Mouse (Mus musculus) hindbrain, embryonic 12.5 days (tissue): ENCODE data around the gene Ubxn1. TPM values are rescaled to one million over a fixed set of nuclear protein-coding genes. Genes with fewer than 3 reads are reported as not detected.
"Not testable (repeated sequence)": the region's sequence is repeated elsewhere in the genome, so short reads cannot be mapped to it uniquely, and the experiment has no call there.

Source experiments
- ATAC-seq: fragments of 200-750 bp; cut with Nextera tagmentation; 2 replicates; pipeline ENCODE4 v1.8.0; 2017; ENCODE audit warnings: moderate TSS enrichment; ENCODE audit not compliant: low FRiP score
- H3K27ac ChIP-seq: fragments of 300-500 bp; sonication (generic); 2 replicates; pipeline ENCODE4 v1.5.1; 2016; ENCODE audit warnings: mild to moderate bottlenecking
- H3K27me3 ChIP-seq: fragments of 300-500 bp; sonication (generic); 2 replicates; pipeline ENCODE4 v1.6.1; 2016; ENCODE audit warnings: mild to moderate bottlenecking
- H3K36me3 ChIP-seq: fragments of 300-500 bp; sonication (generic); 2 replicates; pipeline ENCODE4 v1.6.1; 2016; ENCODE audit warnings: mild to moderate bottlenecking
- H3K4me1 ChIP-seq: fragments of 300-500 bp; sonication (generic); 2 replicates; pipeline ENCODE4 v1.6.1; 2016
- H3K4me2 ChIP-seq: fragments of 300-500 bp; sonication (generic); replicated peaks from 2 replicates; pipeline ENCODE4 v1.6.1; 2016; ENCODE audit warnings: mild to moderate bottlenecking
- H3K4me3 ChIP-seq: fragments of 300-500 bp; sonication (generic); 2 replicates; pipeline ENCODE4 v1.5.1; 2016; ENCODE audit warnings: mild to moderate bottlenecking
- H3K9ac ChIP-seq: fragments of 300-500 bp; sonication (generic); 2 replicates; pipeline ENCODE4 v1.6.1; 2016; ENCODE audit warnings: mild to moderate bottlenecking, moderate library complexity
- H3K9me3 ChIP-seq: fragments of 300-500 bp; sonication (generic); replicated peaks from 2 replicates; pipeline ENCODE4 v1.6.1; 2016; ENCODE audit warnings: mild to moderate bottlenecking
- WGBS: fragments of 180-500 bp; shearing (Covaris S2); methylation state at CpG from one replicate; pipeline ENCODE4 v1.1.7; 2016; 5-methylcytosine and 5-hydroxymethylcytosine counted together
- polyA plus RNA-seq: library from polyadenylated mRNA; unstranded; fragments of >200 nt; fragmentation: Nextera tagmentation; extraction: Ambion mirVana; gene quantifications from 2 replicates; pipeline ENCODE4 v1.2.1, GENCODE M21; 2016

Ubxn1 gene
- polyA plus RNA-seq, 1 experiment from 2014 or later, result 166 TPM

DNA sequence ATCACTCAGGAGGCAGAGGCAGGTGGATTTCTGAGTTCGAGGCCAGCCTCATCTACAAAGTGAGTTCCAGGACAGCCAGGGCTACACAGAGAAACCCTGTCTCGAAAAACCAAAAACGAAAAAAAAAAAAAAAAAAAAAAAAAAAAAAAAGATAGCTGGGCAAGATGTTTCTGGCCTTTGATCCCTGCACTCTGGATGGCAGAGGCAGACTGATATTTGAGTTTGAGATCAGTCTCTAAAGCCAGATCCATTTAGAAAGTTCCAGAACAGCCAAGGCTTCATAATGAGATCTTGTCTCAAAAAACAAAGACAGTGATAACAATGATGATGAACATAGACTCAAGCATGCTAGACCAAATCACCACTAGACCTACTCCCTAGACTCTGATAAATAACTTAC is 915 bp upstream of the Ubxn1 start:
- H3K27me3 ChIP-seq, H3K9me3 ChIP-seq, H3K27ac ChIP-seq, H3K4me3 ChIP-seq, H3K4me1 ChIP-seq, ATAC-seq, H3K9ac ChIP-seq: not testable (repeated sequence)
- WGBS, result 73% methylated on average over 3 of the region's 3 CpGs
- Histone ChIP-seq H3K4me2 (peak overlapping the region; percentile 83; the same call in 1 of the 2 replicates), H3K36me3 (peaks cover 23% of the 10 kb centered on the region)

DNA sequence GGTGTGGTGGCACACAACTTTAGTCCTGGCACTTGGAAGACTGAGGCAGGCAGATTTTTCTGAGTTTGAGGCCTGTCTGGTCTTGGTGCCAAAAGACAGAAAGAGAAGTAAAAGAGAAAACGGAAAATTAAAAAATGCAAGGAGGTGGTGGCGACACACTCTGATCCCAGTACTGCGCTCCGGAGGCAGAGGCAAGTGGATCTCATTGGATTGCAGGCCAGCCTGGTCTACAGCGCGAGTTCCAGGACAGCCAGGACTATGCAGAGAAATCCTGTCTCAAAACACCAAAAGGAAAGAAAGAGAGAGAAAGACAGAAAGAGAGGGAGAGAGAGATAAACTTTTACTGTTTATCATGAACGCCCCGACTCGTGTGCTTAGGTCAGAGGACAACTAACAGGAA is 458 bp upstream of the Ubxn1 start:
- peak; percentile 56 for ATAC-seq
- Histone ChIP-seq H3K9ac (peak overlapping the region; percentile 84), H3K9me3 (no peaks in the 10 kb centered on the region), H3K4me2 (peak overlapping the region; percentile 83), H3K4me1 (peaks cover 6% of the 10 kb centered on the region), H3K27ac (peak overlapping the region; percentile 74), H3K4me3 (peak overlapping the region; percentile 72), H3K27me3 (no peaks in the 10 kb centered on the region), H3K36me3 (peaks cover 28% of the 10 kb centered on the region)
- WGBS, result 66% methylated on average over 9 of the region's 9 CpGs

DNA sequence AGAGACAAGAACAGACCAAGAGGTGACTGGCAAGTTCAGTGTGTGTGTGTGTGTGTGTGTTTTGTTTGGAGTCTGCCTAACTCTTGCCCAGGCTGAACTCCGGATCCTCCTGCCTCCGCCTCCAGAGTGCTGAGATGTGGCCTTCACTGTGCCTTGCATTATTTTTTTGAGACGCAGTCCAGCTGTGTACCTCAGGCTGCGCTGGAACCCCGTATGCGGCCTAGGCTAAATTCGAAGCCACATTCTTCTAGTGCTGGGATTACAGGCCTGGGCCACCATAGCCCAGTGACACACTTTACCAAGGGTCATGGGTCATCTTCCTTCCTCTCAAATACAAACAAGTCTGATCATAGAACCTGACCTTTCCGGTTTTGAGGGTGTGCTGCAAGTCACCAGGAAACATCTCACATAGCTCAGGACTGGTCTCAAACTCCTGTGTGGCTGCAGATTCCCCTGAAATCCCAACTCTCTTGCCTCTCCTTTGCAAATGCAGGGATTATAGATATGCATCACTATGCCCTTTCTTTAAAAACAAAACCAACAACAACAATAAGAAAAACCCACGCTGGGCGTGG is 1.1 kb downstream of the Ubxn1 start:
- 77% methylated on average over 10 of the region's 10 CpGs for WGBS
- H3K36me3 ChIP-seq, result peaks cover 39% of the 10 kb centered on the region
- H3K4me2 ChIP-seq, result peak overlapping the region; percentile 83
- H3K27me3 ChIP-seq, result no peaks in the 10 kb centered on the region
- no peaks in the 10 kb centered on the region for H3K9me3 ChIP-seq
- no peak overlapping the region for H3K27ac ChIP-seq
- H3K4me3 ChIP-seq, result peak overlapping the region; percentile 72
- no peak for ATAC-seq
- H3K9ac ChIP-seq, result peak overlapping the region; percentile 84
- peaks cover 6% of the 10 kb centered on the region for H3K4me1 ChIP-seq

DNA sequence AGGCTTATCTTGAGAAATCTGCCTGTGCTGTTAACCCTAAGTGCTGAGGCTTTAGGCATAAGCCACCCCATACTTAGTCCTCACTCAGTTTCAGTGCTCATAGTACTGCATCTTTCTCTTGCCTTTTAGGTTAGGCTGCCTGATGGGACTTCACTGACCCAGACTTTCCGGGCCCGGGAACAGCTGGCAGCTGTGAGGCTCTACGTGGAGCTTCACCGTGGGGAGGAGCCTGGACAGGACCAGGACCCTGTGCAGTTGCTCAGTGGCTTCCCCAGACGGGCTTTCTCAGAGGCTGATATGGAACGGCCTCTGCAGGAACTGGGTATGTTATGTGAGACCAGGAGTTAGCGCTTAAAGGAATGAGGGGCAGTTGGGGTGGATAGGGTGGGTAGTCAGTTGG is 3.7 kb downstream of the Ubxn1 start:
- Histone ChIP-seq H3K4me3 (no peak overlapping the region), H3K9me3 (no peaks in the 10 kb centered on the region), H3K36me3 (peaks cover 39% of the 10 kb centered on the region), H3K27me3 (no peaks in the 10 kb centered on the region), H3K27ac (no peak overlapping the region), H3K4me1 (peaks cover 14% of the 10 kb centered on the region), H3K9ac (no peak overlapping the region), H3K4me2 (no peak overlapping the region)
- ATAC-seq, result no peak
- 94% methylated on average over 7 of the region's 7 CpGs for WGBS

DNA sequence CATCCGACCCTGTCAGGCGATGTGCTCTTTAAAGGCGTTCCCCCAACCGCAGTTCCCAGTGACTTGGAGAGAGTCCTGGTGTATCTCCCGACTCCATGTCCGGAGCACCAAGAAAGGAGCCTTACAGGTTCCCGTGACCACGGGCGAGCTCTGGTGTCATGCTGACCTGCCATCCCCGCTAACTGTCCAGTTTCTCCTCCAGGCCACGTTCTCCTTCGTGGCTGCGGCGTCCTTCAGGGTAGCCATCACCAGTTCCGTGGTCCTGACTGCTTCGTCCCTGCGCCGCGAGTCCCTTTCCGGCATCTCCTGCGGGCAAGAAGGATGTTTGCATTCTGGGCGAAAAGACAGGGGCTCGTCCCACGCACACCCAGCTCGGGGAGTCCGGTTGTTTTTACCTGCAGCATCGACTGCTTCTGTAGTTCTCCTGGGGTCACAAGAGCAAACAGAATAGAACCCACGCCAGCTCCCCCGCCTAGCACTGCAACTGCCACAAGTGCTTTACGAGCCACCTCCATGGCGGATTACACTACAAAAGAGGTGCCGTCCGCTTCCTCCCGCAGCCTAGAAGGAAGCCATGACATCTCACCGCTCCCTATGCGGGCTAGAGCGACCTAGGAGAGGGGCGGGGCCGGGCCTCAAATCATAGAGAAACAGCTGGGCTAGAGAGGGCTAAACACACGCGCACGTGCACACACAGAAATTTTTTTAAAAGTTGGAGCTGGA is 9.2 kb downstream of the Ubxn1 start, which contains the start of gene Uqcc3:
Uqcc3 (minus strand) TSS at position 613 of the 723 bp plus-strand sequence.
- Histone ChIP-seq H3K4me2 (peak within 1 kb of the TSS; percentile 69), H3K4me1 (peaks cover 9% of the 10 kb centered on the region), H3K9ac (peak within 1 kb of the TSS; percentile 82), H3K27me3 (no peaks in the 10 kb centered on the region), H3K36me3 (peaks cover 14% of the 10 kb centered on the region), H3K27ac (peak within 1 kb of the TSS; percentile 83), H3K9me3 (no peaks in the 10 kb centered on the region), H3K4me3 (peak within 1 kb of the TSS; percentile 70)
- ATAC-seq, result peak; percentile 97
- WGBS, result under 1% methylated on average over 42 of the region's 42 CpGs

DNA sequence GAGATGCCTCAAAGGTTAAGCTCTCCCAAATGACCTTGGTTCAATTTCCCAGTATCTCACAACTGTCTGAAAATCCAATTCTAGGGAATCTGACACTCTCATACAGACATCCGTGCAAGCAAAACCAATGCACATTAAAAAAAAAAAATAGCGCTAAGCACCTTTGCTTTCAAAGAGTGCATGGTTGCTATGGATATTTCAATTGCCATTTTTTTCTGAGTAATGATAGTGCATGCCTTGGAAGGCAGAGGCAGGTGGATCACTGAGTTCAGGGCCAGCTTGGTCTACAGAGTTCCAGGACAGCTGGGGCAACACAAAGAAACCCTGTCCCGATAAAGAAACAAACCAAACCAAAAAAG is 9.7 kb downstream of the Ubxn1 start:
- Histone ChIP-seq H3K4me3 (peak overlapping the region; percentile 70), H3K27ac (no peak overlapping the region), H3K27me3 (no peaks in the 10 kb centered on the region), H3K36me3 (peaks cover 9% of the 10 kb centered on the region), H3K9me3 (no peaks in the 10 kb centered on the region), H3K9ac (peak overlapping the region; percentile 82), H3K4me1 (peaks cover 9% of the 10 kb centered on the region), H3K4me2 (peak overlapping the region; percentile 69)
- 21% methylated on average over 3 of the region's 3 CpGs for WGBS
- ATAC-seq, result 0 out of 2 replicates have a peak, but pooled peaks have one; percentile 7

DNA sequence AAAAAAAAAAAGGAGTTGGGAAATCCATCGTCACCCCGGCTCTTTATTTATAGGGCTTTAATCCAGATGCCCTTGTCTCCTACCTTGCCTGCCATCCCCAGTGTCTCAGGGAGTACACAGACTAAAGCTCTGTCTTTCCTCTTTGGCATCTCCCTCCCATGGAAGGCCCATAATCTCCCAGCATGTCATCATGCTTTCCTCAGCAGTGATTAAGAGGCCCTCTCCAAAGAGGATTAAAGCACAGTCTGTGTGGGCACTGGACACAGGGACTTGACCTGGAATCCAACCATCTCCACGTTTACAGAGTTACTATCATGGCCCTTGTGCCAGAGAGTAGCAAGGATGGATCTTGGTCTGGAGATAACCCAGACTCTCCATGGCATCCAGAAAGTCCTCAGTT is 12.3 kb downstream of the Ubxn1 start, which contains the start of the genes Lbhd1 and Gm49403:
Lbhd1 (plus strand) TSS at position 117 of the 400 bp plus-strand sequence.
Gm49403 (plus strand) TSS at position 315 of the 400 bp plus-strand sequence.
- no peak within 1 kb of the TSS for H3K4me3 ChIP-seq
- no peak for ATAC-seq
- peaks cover 16% of the 10 kb centered on the region for H3K4me1 ChIP-seq
- no peaks in the 10 kb centered on the region for H3K27me3 ChIP-seq
- WGBS, result 82% methylated on average over 3 of the region's 3 CpGs
- no peaks in the 10 kb centered on the region for H3K36me3 ChIP-seq
- H3K27ac ChIP-seq, result no peak within 1 kb of the TSS
- H3K9me3 ChIP-seq, result no peaks in the 10 kb centered on the region
- no peak within 1 kb of the TSS for H3K9ac ChIP-seq
- no peak within 1 kb of the TSS for H3K4me2 ChIP-seq

DNA sequence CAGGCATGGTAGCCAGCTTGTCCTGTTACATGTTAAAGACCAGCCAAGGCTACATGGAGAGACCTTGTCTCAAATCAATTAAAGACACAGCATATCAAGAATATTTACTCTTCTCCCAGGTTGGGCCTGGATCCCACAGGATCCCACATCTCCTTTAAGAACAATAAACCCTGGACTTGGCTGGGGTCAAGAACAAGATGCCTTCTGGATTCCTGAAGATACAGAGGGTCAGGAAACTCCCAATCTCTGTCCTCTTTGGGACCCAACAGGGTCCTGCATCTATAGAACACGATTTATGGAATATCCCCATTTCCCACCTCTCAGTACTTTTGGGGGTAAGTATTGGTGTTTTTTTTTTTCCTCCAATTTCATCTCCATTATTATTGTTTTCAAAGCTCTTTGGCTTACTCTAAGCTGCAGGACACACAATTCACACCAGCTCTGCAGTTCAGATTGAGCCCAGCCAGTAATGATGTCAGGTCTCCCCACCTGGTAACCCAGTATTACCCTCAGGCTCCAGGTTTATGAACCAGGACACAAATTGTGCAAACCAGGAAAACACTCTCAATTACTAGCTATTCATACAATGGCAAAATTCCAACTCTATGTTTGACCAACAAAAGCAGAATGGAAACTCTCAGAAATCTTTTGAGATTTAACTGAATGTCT is 15.8 kb downstream of the Ubxn1 start:
- peaks cover 6% of the 10 kb centered on the region; the same call in 1 of the 2 replicates for H3K36me3 ChIP-seq
- H3K4me2 ChIP-seq, result no peak overlapping the region
- H3K27ac ChIP-seq, result no peak overlapping the region
- WGBS, result 48% methylated on average over 1 of the region's 1 CpGs
- no peaks in the 10 kb centered on the region for H3K27me3 ChIP-seq
- H3K4me3 ChIP-seq, result no peak overlapping the region
- no peak overlapping the region for H3K9ac ChIP-seq
- peaks cover 14% of the 10 kb centered on the region for H3K4me1 ChIP-seq
- ATAC-seq, result no peak
- no peaks in the 10 kb centered on the region for H3K9me3 ChIP-seq

DNA sequence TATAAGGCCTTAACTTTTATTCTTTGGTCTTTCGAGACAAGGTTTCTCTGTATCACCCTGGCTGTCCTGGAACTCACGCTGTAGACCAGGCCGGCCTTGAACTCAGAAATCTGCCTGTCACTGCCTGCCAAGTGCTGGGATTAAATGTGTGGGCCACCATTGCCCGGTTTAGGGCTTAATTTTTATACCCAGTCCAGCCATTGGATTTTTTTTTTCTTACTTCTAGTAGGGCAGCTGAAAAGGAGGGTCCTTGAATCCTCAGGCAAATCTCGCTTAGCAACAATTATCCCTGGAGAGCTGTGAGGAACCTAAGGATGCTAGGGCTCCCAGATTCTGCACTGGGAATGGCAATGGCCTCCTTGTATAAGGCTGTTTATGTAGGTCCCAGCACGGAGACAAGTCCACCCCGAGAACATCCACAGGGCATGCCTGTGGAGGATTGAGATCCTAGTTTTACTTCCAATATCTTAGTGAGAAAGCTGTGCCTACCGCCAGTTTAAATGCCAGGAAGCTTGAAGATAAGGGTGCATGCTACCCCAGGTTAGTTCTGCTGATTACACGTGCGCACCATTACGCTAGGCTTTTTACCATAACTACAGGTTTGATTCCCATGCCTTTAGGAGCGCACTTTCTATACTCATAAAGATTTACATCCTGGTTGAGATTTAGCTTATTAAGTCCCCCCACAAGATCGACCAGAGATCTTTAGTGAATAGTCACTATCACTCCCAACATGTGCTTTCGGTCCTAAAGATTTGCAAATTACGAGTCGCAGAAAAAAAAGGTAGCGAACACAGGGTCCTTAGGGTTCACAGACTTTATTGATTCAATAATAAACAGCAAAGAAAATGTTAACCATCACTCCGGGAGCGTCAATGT is 16.5 kb downstream of the Ubxn1 start:
- H3K9ac ChIP-seq, result peak overlapping the region; percentile 71
- no peaks in the 10 kb centered on the region for H3K9me3 ChIP-seq
- H3K4me2 ChIP-seq, result peak overlapping the region; percentile 72
- peaks cover 6% of the 10 kb centered on the region; the same call in 1 of the 2 replicates for H3K36me3 ChIP-seq
- H3K4me1 ChIP-seq, result peaks cover 17% of the 10 kb centered on the region
- no peaks in the 10 kb centered on the region for H3K27me3 ChIP-seq
- WGBS, result 15% methylated on average over 19 of the region's 19 CpGs
- peak overlapping the region; percentile 59 for H3K4me3 ChIP-seq
- H3K27ac ChIP-seq, result peak overlapping the region; percentile 35; the same call in 1 of the 2 replicates
- ATAC-seq, result no peak

DNA sequence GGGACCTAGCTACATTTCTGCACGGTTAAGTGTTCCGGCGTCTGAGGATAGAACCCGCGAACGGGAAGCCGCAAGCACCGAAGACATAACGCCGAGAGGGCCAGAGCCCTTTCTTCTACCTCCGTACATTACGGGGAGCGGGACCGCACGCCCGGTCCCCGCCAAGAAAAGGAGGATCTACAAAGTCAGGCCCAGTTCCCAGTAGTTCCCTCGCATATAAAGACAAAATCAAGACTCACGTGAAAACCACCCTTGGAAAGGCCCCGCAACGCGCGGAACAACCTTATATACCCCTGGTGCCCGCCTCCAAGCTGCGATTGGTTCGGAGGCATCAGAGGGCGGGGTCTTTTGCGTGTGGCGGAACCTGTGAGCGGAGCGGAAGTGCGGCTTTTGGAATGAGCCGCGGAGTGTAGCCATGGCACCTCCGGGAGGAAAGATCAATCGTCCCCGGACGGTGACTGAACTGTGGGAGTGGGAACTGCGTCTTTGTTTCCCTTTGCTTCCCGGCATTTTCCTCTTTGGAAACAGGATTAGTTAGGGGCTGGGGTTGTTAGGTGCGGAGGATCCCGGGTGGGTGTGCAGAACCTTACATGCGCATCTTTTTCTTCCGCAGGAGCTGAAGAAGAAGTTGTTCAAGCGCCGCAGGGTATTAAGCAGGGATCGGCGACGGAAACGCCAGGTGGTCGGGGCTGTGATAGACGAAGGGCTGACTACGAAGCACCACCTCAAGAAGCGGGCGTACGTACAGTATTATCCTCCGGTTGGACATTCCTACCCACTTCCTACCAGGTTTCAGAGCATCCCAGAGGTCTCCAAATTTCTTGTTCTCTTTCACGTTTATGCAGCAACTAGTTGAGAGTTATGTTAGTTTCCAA is 17.5 kb downstream of the Ubxn1 start, which contains the start of the genes 1810009A15Rik and Gm49416:
1810009A15Rik (plus strand) TSS at position 343 of the 875 bp plus-strand sequence.
Gm49416 (plus strand) TSS at position 416 of the 875 bp plus-strand sequence.
- Histone ChIP-seq H3K27ac (peak within 1 kb of the TSS; percentile 81), H3K9me3 (no peaks in the 10 kb centered on the region), H3K9ac (peak within 1 kb of the TSS; percentile 71), H3K4me2 (peak within 1 kb of the TSS; percentile 72), H3K4me1 (peaks cover 21% of the 10 kb centered on the region), H3K36me3 (peaks cover 6% of the 10 kb centered on the region; the same call in 1 of the 2 replicates), H3K4me3 (peak within 1 kb of the TSS; percentile 59), H3K27me3 (no peaks in the 10 kb centered on the region)
- under 1% methylated on average over 58 of the region's 58 CpGs for WGBS
- ATAC-seq, result peak; percentile 93
